Mouse (Mus musculus): ENCODE measurements around the gene Lrmda.
A peak's percentile ranks its signal among the peaks of the same experiment; 100 is the strongest.

The Lrmda gene

DNA sequence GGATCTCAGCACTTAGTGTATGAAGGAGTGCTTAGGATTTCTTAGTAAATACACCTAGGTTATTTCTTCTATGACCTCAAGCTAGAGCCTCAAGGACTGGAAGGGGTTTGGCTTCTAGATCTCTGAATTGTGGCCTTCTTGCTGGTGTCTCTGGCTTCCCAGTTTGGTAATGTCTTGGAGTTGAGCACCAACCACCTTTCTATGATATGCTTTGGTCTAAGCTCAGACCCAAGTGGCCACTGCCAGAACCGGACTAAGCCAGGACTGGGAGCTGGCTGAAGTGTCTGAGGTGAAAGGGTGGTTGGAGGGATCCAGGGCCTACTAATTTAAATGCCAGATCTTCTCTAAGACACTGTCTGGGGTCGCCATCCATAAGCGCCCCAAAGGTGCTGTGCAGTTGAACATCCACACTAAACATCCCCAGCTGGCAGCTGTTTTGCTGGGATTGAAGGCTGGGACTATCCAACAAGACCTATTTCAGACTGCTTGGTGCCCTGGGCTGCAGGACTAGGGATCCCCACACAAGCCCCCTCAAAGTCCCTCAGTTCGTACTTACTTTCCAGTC lies 27.1 kb upstream of the Lrmda start:
- DNase-seq (ENCODE audit: low spot score in 2 of 2): no peak

- DNase-seq (ENCODE audit: low spot score in 2 of 2): peak in 1 of 2 experiments; percentile 2
Measured at GRCm38 (mm10) chr14:21993251-21994060, 26.1 kb upstream of the Lrmda start.

DNA sequence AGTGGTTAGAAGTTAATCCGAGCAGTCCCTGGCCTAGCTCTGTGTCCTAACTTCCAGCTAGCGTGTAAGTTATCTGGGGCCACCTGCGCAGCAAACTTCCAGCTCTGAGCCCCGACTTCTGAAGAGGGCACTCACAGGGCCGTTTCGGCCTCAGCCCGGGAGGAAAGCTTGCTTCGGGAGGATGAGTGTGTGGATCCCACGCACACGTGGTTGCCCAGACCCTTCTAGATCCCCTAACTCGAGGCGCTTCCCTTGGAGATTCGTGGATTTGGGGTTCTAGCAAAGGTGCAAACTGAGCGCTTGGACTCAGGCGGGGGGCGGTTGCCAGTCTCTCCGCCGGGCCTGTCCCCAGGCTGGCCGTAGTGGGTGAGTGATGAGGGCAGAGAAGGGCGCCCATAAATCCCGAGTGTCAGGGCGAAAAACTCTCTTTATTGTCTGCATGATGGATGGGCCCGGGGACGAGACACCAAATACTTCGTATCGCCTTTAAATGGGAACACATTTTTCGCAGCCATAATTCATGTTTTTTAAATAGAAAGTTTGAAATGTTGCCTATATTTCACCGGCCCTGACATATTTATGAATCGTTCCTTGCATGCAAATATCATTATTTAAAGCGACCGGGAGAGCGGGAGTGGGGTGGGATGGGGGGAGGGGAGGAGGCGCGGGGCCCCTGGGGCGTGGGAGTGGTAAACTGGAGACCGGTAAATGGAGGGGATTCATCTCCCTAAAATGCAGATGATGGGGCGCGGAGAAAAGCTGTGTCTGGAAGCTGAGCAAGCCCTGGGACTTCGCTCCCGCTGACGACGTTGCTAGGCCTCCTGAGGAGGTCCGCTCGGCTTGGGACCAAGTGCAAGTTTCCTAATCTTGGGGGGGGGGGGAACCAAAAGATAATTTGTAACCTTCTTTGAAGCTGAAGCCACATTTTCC lies 25.2 kb upstream of the Lrmda start:
- DNase-seq (ENCODE audit: low spot score in 2 of 2): no peak

DNA sequence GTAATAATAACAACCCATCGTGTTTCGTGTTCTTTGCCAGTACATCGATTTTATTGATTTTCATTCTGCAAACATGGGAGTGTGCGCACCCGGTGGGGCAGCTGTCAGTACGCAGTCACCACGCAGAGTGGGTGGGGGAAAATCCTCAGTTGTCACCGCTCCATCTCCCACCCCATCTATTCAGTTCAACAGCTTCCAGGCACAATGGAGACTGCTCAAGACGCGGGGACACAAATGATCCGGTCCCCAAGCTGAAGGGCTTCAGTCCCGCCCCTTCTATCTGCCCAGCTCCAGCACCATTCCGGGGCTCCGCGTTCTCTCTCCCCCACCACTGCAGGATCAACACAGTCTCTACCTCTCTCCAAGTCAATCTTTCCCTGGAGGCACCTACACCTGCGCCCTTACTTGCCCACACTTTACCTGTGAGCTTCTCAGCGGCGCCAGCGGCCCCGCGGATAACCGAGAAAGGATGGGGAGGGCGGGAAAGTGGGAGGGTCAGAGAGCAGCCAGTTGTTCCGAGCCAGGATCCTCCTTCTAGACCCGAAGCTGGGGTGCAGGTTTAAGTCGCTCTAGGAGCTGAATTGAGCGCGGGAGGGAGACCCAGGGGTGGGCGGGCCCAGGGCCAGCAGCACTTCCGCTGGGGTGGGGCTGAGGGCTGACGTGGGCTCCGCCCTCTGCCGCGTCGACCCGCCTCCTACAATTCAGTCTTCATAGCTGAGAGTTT lies 24.3 kb upstream of the Lrmda start:
- DNase-seq (ENCODE audit: low spot score in 2 of 2): peak in 1 of 2 experiments; percentile 4

DNA sequence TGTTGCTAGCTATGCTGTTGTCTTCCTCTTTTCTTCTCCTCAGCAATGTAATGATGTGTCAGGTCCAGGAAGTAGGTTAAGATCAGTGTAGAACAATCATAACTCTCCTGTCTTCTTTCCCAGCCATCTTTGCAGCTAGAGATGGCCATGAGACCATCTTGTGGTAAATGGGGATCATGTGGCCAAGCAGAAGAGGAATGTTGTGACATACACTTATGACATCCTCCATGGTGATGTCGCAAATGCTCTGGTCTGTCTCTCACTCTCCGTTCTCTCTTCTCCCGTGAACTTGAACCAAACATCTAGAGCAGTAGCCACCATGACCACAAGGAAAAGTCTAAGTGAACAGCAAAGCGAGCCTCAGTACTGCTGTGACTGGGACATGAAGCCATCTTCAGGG lies 19.9 kb upstream of the Lrmda start:
- no peak for DNase-seq (ENCODE audit: low spot score in 2 of 2)

DNA sequence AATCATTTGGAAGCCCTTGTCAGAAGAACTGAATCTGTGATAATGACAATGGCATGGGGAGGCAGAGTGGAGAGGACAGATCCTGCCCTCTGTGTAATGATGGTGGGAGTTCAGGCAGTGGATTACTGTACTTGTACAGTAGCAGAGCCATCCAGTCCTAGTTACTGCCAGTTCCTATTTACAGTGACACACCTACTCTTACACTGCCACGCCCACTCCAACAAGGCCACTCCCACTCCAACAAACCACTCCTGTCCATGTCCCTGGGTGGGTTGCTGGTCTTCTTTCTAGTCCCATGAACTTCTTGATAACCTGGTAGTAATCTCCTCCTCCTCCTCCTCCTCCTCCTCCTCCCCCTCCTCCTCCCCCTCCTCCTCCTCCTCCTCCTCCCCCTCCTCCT lies 16.3 kb upstream of the Lrmda start:
- no peak for DNase-seq (ENCODE audit: low spot score in 2 of 2)

- DNase-seq (ENCODE audit: low spot score in 2 of 2): no peak
Measured at GRCm38 (mm10) chr14:22003631-22004030, 15.9 kb upstream of the Lrmda start.

- DNase-seq (ENCODE audit: low spot score in 2 of 2): no peak
Measured at GRCm38 (mm10) chr14:22004943-22005342, 14.6 kb upstream of the Lrmda start.

DNA sequence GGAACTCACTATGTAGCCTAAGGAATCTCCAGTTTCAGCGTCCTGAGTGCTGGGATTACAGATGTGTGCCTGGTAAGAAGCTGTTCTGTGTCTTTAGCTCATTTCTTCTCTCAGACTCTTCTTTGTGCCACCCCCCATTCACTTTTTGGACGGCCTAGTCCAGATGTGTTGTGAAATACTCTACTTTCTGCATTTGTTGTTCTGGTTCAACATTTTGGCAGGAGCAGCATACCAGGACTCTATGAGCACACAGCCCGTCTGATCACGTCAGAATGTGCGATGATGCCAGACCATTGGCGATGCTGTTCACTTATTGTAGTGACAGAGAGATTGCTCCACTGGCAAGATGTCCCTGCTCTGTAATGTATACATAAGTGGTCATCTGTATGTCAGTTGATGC lies 12.5 kb upstream of the Lrmda start:
- DNase-seq (ENCODE audit: low spot score in 2 of 2): no peak

- DNase-seq (ENCODE audit: low spot score in 2 of 2): no peak
Measured at GRCm38 (mm10) chr14:22014315-22014714, 5.2 kb upstream of the Lrmda start.

GRCm38 (mm10) chr14:22014781-22015180 lies 4.7 kb upstream of the Lrmda start:
- DNase-seq (ENCODE audit: low spot score in 2 of 2): no peak

- DNase-seq (ENCODE audit: low spot score in 2 of 2): no peak
Measured at GRCm38 (mm10) chr14:22017011-22017410, 2.5 kb upstream of the Lrmda start.

GRCm38 (mm10) chr14:22019949-22020845 lies 685 bp downstream of the Lrmda start:
- no peak for DNase-seq (ENCODE audit: low spot score in 2 of 2)

DNA sequence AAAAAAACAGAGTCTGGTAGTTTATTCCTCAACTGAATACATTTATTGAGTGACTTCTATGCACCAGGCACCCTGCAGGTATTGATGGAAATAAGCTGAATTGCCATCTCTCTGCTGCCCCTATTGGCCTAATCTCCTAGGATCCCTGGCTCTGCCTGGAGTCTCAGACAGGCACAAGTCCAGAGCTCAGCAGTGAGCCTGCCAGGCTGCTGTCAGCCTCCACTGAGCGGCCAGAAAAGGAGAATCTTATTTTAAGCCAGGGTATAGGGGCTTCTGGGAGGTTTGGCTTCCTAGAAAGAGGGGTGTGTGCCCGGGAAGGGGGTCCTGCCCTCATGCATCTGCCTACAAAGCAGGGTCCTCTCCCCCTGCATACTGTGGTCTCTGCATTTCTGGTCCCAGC lies 1.4 kb downstream of the Lrmda start:
- peak; percentile 3 to 19 for DNase-seq (ENCODE audit: low spot score in 2 of 2)

DNA sequence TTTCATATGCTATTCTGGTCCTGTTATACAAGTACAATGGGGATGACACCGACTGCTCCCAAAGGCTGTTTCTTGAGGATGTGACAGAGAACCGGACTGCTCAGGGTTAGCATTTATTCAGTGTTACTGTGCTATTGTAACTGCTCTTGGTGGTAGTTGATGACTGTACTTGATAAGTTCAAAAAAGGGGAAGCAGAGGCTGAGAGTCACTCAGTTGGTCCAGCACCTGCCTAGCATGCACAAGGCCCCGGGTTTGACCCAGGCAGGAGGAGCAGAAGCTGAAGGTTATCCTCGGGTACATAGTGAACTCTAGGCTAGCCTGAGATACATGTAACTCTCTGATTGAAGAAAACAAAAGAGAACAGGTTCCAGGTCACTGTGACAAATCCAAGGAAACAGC lies 4.0 kb downstream of the Lrmda start:
- no peak for DNase-seq (ENCODE audit: low spot score in 2 of 2)

- no peak for DNase-seq (ENCODE audit: low spot score in 2 of 2)
Measured at GRCm38 (mm10) chr14:22035900-22036299, 16.4 kb downstream of the Lrmda start.

GRCm38 (mm10) chr14:22036338-22036737 lies 16.8 kb downstream of the Lrmda start:
- no peak for DNase-seq (ENCODE audit: low spot score in 2 of 2)

GRCm38 (mm10) chr14:22036802-22037497 lies 17.4 kb downstream of the Lrmda start:
- no peak for DNase-seq (ENCODE audit: low spot score in 2 of 2)

- DNase-seq (ENCODE audit: low spot score in 2 of 2): no peak
Measured at GRCm38 (mm10) chr14:22037498-22038131, 18.1 kb downstream of the Lrmda start.

DNA sequence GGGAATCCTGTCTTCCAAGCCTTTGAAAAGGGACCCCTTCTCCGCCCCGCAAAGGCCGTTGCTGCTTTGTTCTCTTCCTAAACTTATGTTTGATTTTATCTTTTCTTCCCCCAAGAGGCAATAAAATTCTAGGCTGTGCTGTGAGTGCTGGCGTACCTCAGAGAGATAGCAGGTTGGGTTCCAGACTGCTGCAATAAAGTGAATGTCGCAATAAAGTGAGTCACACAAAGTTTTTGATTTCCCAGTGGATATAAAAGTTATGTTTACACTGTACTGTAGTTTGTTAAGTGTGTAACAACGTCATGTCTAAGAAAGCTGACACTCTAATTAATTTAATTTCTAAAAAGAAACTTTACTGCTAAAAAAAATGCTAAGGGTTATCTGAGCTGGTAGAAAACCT lies 22.6 kb downstream of the Lrmda start:
- DNase-seq (ENCODE audit: low spot score in 2 of 2): no peak
